Mouse (Mus musculus) regulatory T cell (primary cell): ENCODE data around the gene Cfap99.

Source experiments
- in situ Hi-C: fragments of 300-600 bp; cut with MboI, MseI; formaldehyde crosslinking; loops from one replicate; pipeline ENCODE4 v1.15.1; 2025; ENCODE audit warnings: high pct_unique_total_duplicates

Cfap99 gene

GRCm38 (mm10) chr5:34288154-34288716 is at the start of gene Cfap99, which contains the start of gene Zfyve28:
Gene Cfap99, plus strand, starts transcription at chr5:34288600.
Gene Zfyve28, minus strand, starts transcription at chr5:34288449.
- in situ Hi-C loops = no loop called here

GRCm38 (mm10) chr5:34242224-34242963 is 46.0 kb upstream of the Cfap99 start:
- in situ Hi-C loops = no loop called here

- in situ Hi-C loops = no loop called here
These were observed 45.3 kb upstream of the Cfap99 start for GRCm38 (mm10) chr5:34243062-34243461.

- in situ Hi-C loops = no loop called here
These were observed 42.0 kb upstream of the Cfap99 start for GRCm38 (mm10) chr5:34246443-34246842.

- in situ Hi-C loops = no loop called here
These were observed 39.3 kb upstream of the Cfap99 start for GRCm38 (mm10) chr5:34249132-34249531.

GRCm38 (mm10) chr5:34250090-34250489 is 38.3 kb upstream of the Cfap99 start:
- in situ Hi-C loops = loop anchor here (25.0 kb wide), 1 partner anchor 738 kb away; no protein-coding TSS in a partner anchor

- in situ Hi-C loops = loop anchor here (25.0 kb wide), 1 partner anchor 739 kb away; no protein-coding TSS in a partner anchor
These were observed 36.6 kb upstream of the Cfap99 start for GRCm38 (mm10) chr5:34251794-34252193.

- in situ Hi-C loops = loop anchor here (25.0 kb wide), 1 partner anchor 740 kb away; no protein-coding TSS in a partner anchor
These were observed 36.0 kb upstream of the Cfap99 start for GRCm38 (mm10) chr5:34252307-34252966.

GRCm38 (mm10) chr5:34252967-34253519 is 35.4 kb upstream of the Cfap99 start:
- in situ Hi-C loops = loop anchor here (25.0 kb wide), 1 partner anchor 741 kb away; no protein-coding TSS in a partner anchor

GRCm38 (mm10) chr5:34254309-34254708 is 34.1 kb upstream of the Cfap99 start:
- in situ Hi-C loops = loop anchor here (25.0 kb wide), 1 partner anchor 742 kb away; no protein-coding TSS in a partner anchor

GRCm38 (mm10) chr5:34255189-34255588 is 33.2 kb upstream of the Cfap99 start:
- in situ Hi-C loops = loop anchor here (25.0 kb wide), 1 partner anchor 743 kb away; no protein-coding TSS in a partner anchor

GRCm38 (mm10) chr5:34259172-34259816 is 29.1 kb upstream of the Cfap99 start:
- in situ Hi-C loops = loop anchor here (25.0 kb wide), 1 partner anchor 747 kb away; no protein-coding TSS in a partner anchor

GRCm38 (mm10) chr5:34266065-34266464 is 22.3 kb upstream of the Cfap99 start:
- in situ Hi-C loops = loop anchor here (25.0 kb wide), 1 partner anchor 754 kb away; no protein-coding TSS in a partner anchor

- in situ Hi-C loops = loop anchor here (25.0 kb wide), 1 partner anchor 757 kb away; no protein-coding TSS in a partner anchor
These were observed 19.0 kb upstream of the Cfap99 start for GRCm38 (mm10) chr5:34269197-34269920.

- in situ Hi-C loops = loop anchor here (25.0 kb wide), 1 partner anchor 758 kb away; no protein-coding TSS in a partner anchor
These were observed 18.4 kb upstream of the Cfap99 start for GRCm38 (mm10) chr5:34269921-34270465.

GRCm38 (mm10) chr5:34271743-34272142 is 16.7 kb upstream of the Cfap99 start:
- in situ Hi-C loops = loop anchor here (25.0 kb wide), 1 partner anchor 759 kb away; no protein-coding TSS in a partner anchor

- in situ Hi-C loops = loop anchor here (25.0 kb wide), 1 partner anchor 761 kb away; no protein-coding TSS in a partner anchor
These were observed 15.1 kb upstream of the Cfap99 start for GRCm38 (mm10) chr5:34273251-34273681.

GRCm38 (mm10) chr5:34274268-34274667 is 14.1 kb upstream of the Cfap99 start:
- in situ Hi-C loops = loop anchor here (25.0 kb wide), 1 partner anchor 762 kb away; no protein-coding TSS in a partner anchor

GRCm38 (mm10) chr5:34274676-34275293 is 13.6 kb upstream of the Cfap99 start:
- in situ Hi-C loops = loop anchor here (25.0 kb wide), 1 partner anchor 762 kb away; no protein-coding TSS in a partner anchor
